Mouse (Mus musculus): ENCODE measurements around the gene 9830107B12Rik. TPM values are rescaled to one million over a fixed set of nuclear protein-coding genes. Genes with fewer than 3 reads are reported as not detected.
A peak's percentile ranks its signal among the peaks of the same experiment; 100 is the strongest.

The 9830107B12Rik gene
- polyA plus RNA-seq, 1 experiment from 2014 or later, result 1.4 TPM

GRCm38 (mm10) chr17:48097011-48097742, 48.9 kb downstream of the 9830107B12Rik start:
- peak overlapping the region; percentile 68 for H3K4me2 ChIP-seq (ENCODE audit: low read depth, low read length)
- H3K36me3 ChIP-seq (replicated peaks; ENCODE audit: insufficient read depth, low read length), result no peaks in the 10 kb centered on the region
- H3K9me3 ChIP-seq (ENCODE audit: low read length), result peaks cover 5% of the 10 kb centered on the region
- TF ChIP-seq CTCF (IDR thresholded peaks at IDR 0.05; ENCODE audit: low read depth) (peak; percentile 66), EP300 (IDR thresholded peaks at IDR 0.05; ENCODE audit: low read depth) (no peak)
- H3K4me1 ChIP-seq (ENCODE audit: insufficient read depth), result peaks cover 28% of the 10 kb centered on the region
- under 1% methylated on average over 39 of the region's 41 CpGs for WGBS (ENCODE audit: insufficient replicate concordance)
- H3K27ac ChIP-seq (ENCODE audit: low read depth), result no peak overlapping the region; the same call in 1 of the 2 replicates
- H3K4me3 ChIP-seq (ENCODE audit: low read depth, low read length), result peak overlapping the region; percentile 24
- ATAC-seq, result peak; percentile 21
- peaks cover 66% of the 10 kb centered on the region for H3K27me3 ChIP-seq (ENCODE audit: insufficient read depth, low read length)
- H3K9ac ChIP-seq (replicated peaks), result no peak overlapping the region
- peak; percentile 67 for DNase-seq

DNA sequence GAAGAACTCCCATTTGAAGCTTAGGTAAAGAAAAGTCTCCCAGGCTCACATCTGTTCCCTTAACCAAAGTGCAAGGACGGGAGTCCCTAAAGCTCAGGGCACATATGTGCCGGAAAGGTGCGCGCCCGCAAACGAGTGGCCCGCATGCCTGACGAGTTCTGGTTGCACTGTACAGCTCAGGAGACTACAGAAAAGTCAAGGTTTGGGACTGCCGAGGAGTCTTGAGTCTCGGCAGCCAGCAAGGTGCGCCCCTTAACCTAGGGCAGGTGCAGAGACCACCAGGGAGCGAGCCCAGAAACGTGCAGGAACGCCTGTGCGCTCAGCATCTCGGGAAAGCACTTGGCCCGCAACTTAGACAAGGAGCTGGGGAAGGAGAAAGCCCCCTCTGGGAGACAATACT, 49.7 kb downstream of the 9830107B12Rik start:
- ATAC-seq, result no peak
- no peak for DNase-seq
- Histone ChIP-seq H3K27me3 (ENCODE audit: insufficient read depth, low read length) (peaks cover 66% of the 10 kb centered on the region), H3K27ac (ENCODE audit: low read depth) (no peak overlapping the region), H3K36me3 (replicated peaks; ENCODE audit: insufficient read depth, low read length) (no peaks in the 10 kb centered on the region), H3K4me2 (ENCODE audit: low read depth, low read length) (no peak overlapping the region), H3K9ac (replicated peaks) (no peak overlapping the region), H3K4me1 (ENCODE audit: insufficient read depth) (peaks cover 28% of the 10 kb centered on the region), H3K9me3 (ENCODE audit: low read length) (peaks cover 5% of the 10 kb centered on the region), H3K4me3 (ENCODE audit: low read depth, low read length) (no peak overlapping the region)
- WGBS (ENCODE audit: insufficient replicate concordance), result 8% methylated on average over 17 of the region's 17 CpGs
- TF ChIP-seq CTCF (IDR thresholded peaks at IDR 0.05; ENCODE audit: low read depth) (no peak), EP300 (IDR thresholded peaks at IDR 0.05; ENCODE audit: low read depth) (no peak)

DNA sequence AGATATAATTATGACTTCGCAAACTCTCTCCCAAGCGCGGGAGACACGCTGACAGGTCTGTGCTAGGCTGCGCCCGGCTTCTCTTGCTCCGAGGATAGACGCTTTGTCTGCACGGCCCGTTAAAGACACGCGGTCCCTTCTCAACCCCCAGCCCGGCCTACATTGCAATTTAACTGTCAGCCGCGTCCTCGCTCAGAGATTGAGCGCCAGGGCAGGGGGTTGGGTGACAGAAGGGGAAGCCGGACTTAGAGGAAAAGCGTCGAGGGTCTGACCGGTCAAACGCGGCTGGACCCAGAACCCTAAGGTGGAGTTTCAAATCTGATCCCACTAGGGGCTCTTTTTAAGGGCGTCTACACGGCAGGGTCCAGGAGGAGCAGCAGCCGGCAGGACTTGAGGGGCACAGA, 50.3 kb downstream of the 9830107B12Rik start:
- Histone ChIP-seq H3K4me1 (ENCODE audit: insufficient read depth) (peaks cover 28% of the 10 kb centered on the region), H3K36me3 (replicated peaks; ENCODE audit: insufficient read depth, low read length) (no peaks in the 10 kb centered on the region), H3K4me2 (ENCODE audit: low read depth, low read length) (no peak overlapping the region), H3K27me3 (ENCODE audit: insufficient read depth, low read length) (peaks cover 66% of the 10 kb centered on the region), H3K27ac (ENCODE audit: low read depth) (no peak overlapping the region), H3K4me3 (ENCODE audit: low read depth, low read length) (no peak overlapping the region), H3K9ac (replicated peaks) (no peak overlapping the region), H3K9me3 (ENCODE audit: low read length) (peaks cover 5% of the 10 kb centered on the region)
- TF ChIP-seq EP300 (IDR thresholded peaks at IDR 0.05; ENCODE audit: low read depth) (no peak), CTCF (IDR thresholded peaks at IDR 0.05; ENCODE audit: low read depth) (no peak)
- DNase-seq, result no peak
- no peak for ATAC-seq
- 5% methylated on average over 26 of the region's 26 CpGs for WGBS (ENCODE audit: insufficient replicate concordance)

DNA sequence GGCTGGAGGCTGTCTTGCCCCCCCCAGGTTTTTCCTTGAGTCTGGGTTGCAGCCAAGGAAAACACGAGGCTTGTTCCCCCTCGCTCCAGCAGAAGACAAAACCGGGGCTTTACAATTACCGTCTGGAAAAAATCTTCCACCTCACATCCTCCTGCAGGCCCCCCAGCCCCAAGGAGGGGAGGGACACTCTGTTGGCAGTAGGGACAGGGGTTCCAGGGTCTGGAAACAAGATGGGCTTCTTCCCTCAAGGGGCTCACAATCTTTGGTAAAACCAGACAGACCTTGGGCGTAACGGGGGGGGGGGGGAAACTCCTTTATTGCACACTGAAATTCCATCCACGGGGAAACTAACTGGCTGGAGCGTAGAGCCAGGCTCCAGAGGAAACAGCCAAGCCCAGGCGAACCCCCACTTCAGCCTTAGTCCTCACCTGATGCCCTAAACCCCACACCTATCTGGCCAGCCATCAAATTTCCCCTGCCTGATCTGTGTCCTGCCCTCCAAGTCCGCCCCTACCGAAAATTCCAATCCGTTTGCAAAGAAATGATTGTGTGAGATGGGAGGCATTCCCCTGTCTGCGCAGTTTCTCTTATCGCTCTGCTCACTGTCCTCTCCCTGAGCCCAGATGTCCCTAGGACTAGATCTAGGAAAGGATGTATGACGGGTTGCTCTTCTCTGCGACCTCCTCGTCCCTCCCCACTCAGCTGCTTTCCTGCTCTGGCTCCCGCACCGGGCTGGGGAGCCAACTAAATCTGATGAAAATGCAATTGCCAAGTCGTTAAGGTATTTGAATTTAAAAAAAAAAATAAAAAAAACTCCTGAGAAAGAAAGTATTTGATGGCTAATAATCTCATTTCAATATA, 51.0 kb downstream of the 9830107B12Rik start:
- Histone ChIP-seq H3K9ac (replicated peaks) (no peak overlapping the region), H3K36me3 (replicated peaks; ENCODE audit: insufficient read depth, low read length) (no peaks in the 10 kb centered on the region), H3K4me3 (ENCODE audit: low read depth, low read length) (no peak overlapping the region), H3K9me3 (ENCODE audit: low read length) (peaks cover 5% of the 10 kb centered on the region), H3K27me3 (ENCODE audit: insufficient read depth, low read length) (peaks cover 60% of the 10 kb centered on the region), H3K4me1 (ENCODE audit: insufficient read depth) (peaks cover 23% of the 10 kb centered on the region), H3K4me2 (ENCODE audit: low read depth, low read length) (no peak overlapping the region), H3K27ac (ENCODE audit: low read depth) (no peak overlapping the region)
- ATAC-seq (no peak), DNase-seq (no peak)
- no peak for TF ChIP-seq CTCF (IDR thresholded peaks at IDR 0.05; ENCODE audit: low read depth)
- no peak for TF ChIP-seq EP300 (IDR thresholded peaks at IDR 0.05; ENCODE audit: low read depth)
- 27% methylated on average over 20 of the region's 20 CpGs for WGBS (ENCODE audit: insufficient replicate concordance)

DNA sequence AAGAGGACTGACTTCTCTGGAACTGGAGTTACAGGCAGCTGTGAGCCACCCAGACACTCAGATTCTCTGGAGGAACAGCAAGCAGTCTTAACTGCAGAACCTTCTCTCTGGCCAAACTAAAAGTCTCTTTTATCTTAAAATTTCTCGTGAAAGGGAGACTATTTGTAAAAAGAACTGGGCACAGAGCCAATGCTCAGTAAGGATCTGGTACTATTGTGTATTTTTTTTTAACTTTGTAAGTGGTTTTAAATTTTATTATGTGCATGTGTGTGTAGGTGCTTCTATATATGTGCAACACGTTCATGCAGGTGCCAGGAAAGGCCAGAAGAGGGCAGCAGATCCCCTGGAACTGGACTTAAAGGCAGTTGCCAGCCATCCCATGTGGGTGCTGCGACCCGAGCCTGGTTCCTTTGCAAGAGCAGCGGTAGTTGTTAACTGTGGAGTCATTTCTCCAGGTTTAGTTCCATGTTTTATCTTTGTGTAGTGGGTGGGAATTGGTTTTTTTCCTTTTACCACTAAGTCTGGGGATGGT, 52.7 kb downstream of the 9830107B12Rik start:
- no peak overlapping the region for H3K4me3 ChIP-seq (ENCODE audit: low read depth, low read length)
- H3K4me1 ChIP-seq (ENCODE audit: insufficient read depth), result peaks cover 20% of the 10 kb centered on the region
- DNase-seq, result no peak
- no peak for TF ChIP-seq EP300 (IDR thresholded peaks at IDR 0.05; ENCODE audit: low read depth)
- TF ChIP-seq CTCF (IDR thresholded peaks at IDR 0.05; ENCODE audit: low read depth), result peak; percentile 32; the same call in 1 of the 2 replicates
- H3K9me3 ChIP-seq (ENCODE audit: low read length), result peaks cover 5% of the 10 kb centered on the region
- no peak overlapping the region for H3K4me2 ChIP-seq (ENCODE audit: low read depth, low read length)
- ATAC-seq, result no peak
- WGBS (ENCODE audit: insufficient replicate concordance), result 67% methylated on average over 5 of the region's 5 CpGs
- H3K9ac ChIP-seq (replicated peaks), result no peak overlapping the region
- peaks cover 43% of the 10 kb centered on the region for H3K27me3 ChIP-seq (ENCODE audit: insufficient read depth, low read length)
- H3K27ac ChIP-seq (ENCODE audit: low read depth), result no peak overlapping the region
- H3K36me3 ChIP-seq (replicated peaks; ENCODE audit: insufficient read depth, low read length), result no peaks in the 10 kb centered on the region

DNA sequence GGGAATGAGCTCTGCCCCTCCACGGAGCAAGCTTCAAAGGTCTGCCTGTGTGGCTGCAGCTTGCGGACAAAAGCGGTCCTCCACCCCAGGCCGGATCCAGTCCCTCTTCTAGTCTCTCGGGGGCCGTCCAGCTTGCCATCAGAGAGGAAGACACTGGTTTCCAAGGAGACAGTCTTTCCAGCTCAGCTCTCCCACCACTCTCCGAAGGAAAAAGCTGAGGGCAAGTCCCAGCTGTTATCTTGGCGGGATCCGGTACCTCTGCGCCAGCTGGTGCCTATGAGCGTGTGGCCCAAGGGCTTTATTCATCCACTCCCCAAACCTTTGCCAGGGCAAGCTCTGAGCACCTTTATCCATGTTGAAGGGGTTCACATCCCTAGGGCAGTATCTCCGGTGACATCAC, 55.8 kb downstream of the 9830107B12Rik start:
- Histone ChIP-seq H3K9me3 (ENCODE audit: low read length) (peaks cover 5% of the 10 kb centered on the region), H3K4me2 (ENCODE audit: low read depth, low read length) (no peak overlapping the region), H3K27me3 (ENCODE audit: insufficient read depth, low read length) (peaks cover 15% of the 10 kb centered on the region), H3K36me3 (replicated peaks; ENCODE audit: insufficient read depth, low read length) (no peaks in the 10 kb centered on the region), H3K4me1 (ENCODE audit: insufficient read depth) (no peaks in the 10 kb centered on the region), H3K9ac (replicated peaks) (no peak overlapping the region), H3K27ac (ENCODE audit: low read depth) (no peak overlapping the region), H3K4me3 (ENCODE audit: low read depth, low read length) (no peak overlapping the region)
- no peak for DNase-seq
- no peak for TF ChIP-seq EP300 (IDR thresholded peaks at IDR 0.05; ENCODE audit: low read depth)
- TF ChIP-seq CTCF (IDR thresholded peaks at IDR 0.05; ENCODE audit: low read depth), result no peak
- no peak for ATAC-seq
- 80% methylated on average over 11 of the region's 12 CpGs for WGBS (ENCODE audit: insufficient replicate concordance)
